Mouse (Mus musculus): Measurements from ENCODE around the gene Mbip. TPM values are rescaled to one million over a fixed set of nuclear protein-coding genes. Genes with fewer than 3 reads are reported as not detected.
A peak's percentile ranks its signal among the peaks of the same experiment; 100 is the strongest.

The Mbip gene
- polyA plus RNA-seq, 1 experiment: 36.6 TPM

- Histone ChIP-seq H3K4me3 (ENCODE audit: insufficient read depth, low read length) (no peak overlapping the region), H3K27ac (ENCODE audit: insufficient read depth, low read length) (no peak overlapping the region), H3K4me1 (ENCODE audit: control insufficient read depth, insufficient read depth, low read length) (no peaks in the 10 kb centered on the region)
- TF ChIP-seq POLR2A (IDR thresholded peaks at IDR 0.05; ENCODE audit: extremely low read depth, insufficient read depth, low read length) (no peak), CTCF (IDR thresholded peaks at IDR 0.05; ENCODE audit: extremely low read depth, insufficient read depth, low read length) (no peak)
Measured at GRCm38 (mm10) chr12:56318941-56319340, 26.8 kb downstream of the Mbip start.

- H3K4me1 ChIP-seq (ENCODE audit: control insufficient read depth, insufficient read depth, low read length): no peaks in the 10 kb centered on the region
- H3K4me3 ChIP-seq (ENCODE audit: insufficient read depth, low read length): no peak overlapping the region
- no peak for TF ChIP-seq CTCF (IDR thresholded peaks at IDR 0.05; ENCODE audit: extremely low read depth, insufficient read depth, low read length)
- TF ChIP-seq POLR2A (IDR thresholded peaks at IDR 0.05; ENCODE audit: extremely low read depth, insufficient read depth, low read length): no peak
- H3K27ac ChIP-seq (ENCODE audit: insufficient read depth, low read length): no peak overlapping the region
Measured at GRCm38 (mm10) chr12:56318059-56318458, 27.6 kb downstream of the Mbip start.

DNA sequence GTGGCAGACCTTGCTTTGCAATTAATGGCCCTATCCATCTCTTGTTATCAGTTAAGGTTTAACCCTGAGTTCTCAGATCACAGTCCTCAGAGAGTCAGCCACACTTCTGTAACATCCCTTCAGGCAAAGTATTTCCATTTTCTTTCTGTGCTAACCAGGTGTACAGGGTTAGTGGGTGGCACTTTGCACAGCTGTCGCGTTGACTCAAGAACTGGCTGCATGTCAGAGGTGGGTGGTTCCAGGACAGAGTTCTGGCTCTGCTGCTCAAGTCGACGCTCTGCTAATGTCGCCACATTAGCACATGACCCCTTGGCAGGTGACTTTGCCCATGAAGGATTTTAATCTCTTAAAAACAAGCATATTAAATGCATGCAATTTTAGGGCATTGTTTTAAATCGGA lies 39.9 kb downstream of the Mbip start:
- H3K27ac ChIP-seq (ENCODE audit: insufficient read depth, low read length): no peak overlapping the region
- no peak overlapping the region for H3K4me3 ChIP-seq (ENCODE audit: insufficient read depth, low read length)
- TF ChIP-seq POLR2A (IDR thresholded peaks at IDR 0.05; ENCODE audit: extremely low read depth, insufficient read depth, low read length) (no peak), CTCF (IDR thresholded peaks at IDR 0.05; ENCODE audit: extremely low read depth, insufficient read depth, low read length) (no peak)
- H3K4me1 ChIP-seq (ENCODE audit: control insufficient read depth, insufficient read depth, low read length): peaks cover 2% of the 10 kb centered on the region; the same call in 1 of the 2 replicates

GRCm38 (mm10) chr12:56302321-56303017 lies 43.2 kb downstream of the Mbip start:
- Histone ChIP-seq H3K4me1 (ENCODE audit: control insufficient read depth, insufficient read depth, low read length) (peaks cover 2% of the 10 kb centered on the region; the same call in 1 of the 2 replicates), H3K27ac (ENCODE audit: insufficient read depth, low read length) (no peak overlapping the region), H3K4me3 (ENCODE audit: insufficient read depth, low read length) (peak overlapping the region; percentile 46; the same call in 1 of the 2 replicates)
- TF ChIP-seq CTCF (IDR thresholded peaks at IDR 0.05; ENCODE audit: extremely low read depth, insufficient read depth, low read length) (no peak), POLR2A (IDR thresholded peaks at IDR 0.05; ENCODE audit: extremely low read depth, insufficient read depth, low read length) (no peak)

GRCm38 (mm10) chr12:56301487-56302293 lies 44.0 kb downstream of the Mbip start:
- Histone ChIP-seq H3K27ac (ENCODE audit: insufficient read depth, low read length) (no peak overlapping the region), H3K4me3 (ENCODE audit: insufficient read depth, low read length) (peak overlapping the region; percentile 46), H3K4me1 (ENCODE audit: control insufficient read depth, insufficient read depth, low read length) (peaks cover 2% of the 10 kb centered on the region; the same call in 1 of the 2 replicates)
- TF ChIP-seq POLR2A (IDR thresholded peaks at IDR 0.05; ENCODE audit: extremely low read depth, insufficient read depth, low read length): no peak
- no peak for TF ChIP-seq CTCF (IDR thresholded peaks at IDR 0.05; ENCODE audit: extremely low read depth, insufficient read depth, low read length)

DNA sequence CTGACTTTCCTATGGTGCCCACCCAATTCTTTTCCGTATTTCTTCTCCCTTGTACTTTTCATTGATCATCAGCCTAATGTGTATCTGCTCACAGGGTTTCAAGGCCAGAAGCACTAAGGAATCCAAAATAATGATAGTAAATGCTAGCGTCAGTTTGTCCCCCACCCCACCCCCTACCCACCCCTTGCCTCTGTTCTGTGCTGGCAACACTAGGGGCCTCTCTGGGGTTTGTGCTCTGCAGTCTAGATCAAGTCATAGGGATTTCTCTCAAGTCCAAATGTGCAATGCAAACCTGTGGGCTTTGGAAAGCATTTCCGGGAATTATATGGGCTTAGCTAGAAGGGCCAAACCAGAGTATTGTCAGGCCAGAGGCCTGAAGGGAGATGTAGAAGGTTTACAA lies 46.1 kb downstream of the Mbip start:
- TF ChIP-seq POLR2A (IDR thresholded peaks at IDR 0.05; ENCODE audit: extremely low read depth, insufficient read depth, low read length) (no peak), CTCF (IDR thresholded peaks at IDR 0.05; ENCODE audit: extremely low read depth, insufficient read depth, low read length) (no peak)
- Histone ChIP-seq H3K4me3 (ENCODE audit: insufficient read depth, low read length) (no peak overlapping the region), H3K4me1 (ENCODE audit: control insufficient read depth, insufficient read depth, low read length) (no peaks in the 10 kb centered on the region), H3K27ac (ENCODE audit: insufficient read depth, low read length) (no peak overlapping the region)

DNA sequence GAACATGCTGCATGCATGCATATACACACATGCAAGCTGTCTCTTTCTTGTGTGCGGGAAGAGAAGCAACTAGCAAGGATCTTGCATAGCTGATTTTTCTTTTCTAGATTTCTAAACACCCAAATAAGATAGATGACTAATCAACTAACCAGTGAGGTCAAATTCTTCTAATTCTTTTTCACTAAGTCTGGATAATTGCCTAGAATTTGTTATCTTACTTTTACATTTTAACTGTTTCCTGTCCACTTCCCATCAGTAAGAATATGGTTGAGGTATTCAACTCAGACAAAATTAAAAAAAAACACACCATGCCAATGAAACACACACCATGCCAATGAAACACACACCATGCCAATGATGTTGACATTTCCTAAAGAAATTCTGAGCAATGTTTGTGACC lies 46.8 kb downstream of the Mbip start:
- H3K27ac ChIP-seq (ENCODE audit: insufficient read depth, low read length): no peak overlapping the region
- H3K4me1 ChIP-seq (ENCODE audit: control insufficient read depth, insufficient read depth, low read length): no peaks in the 10 kb centered on the region
- TF ChIP-seq CTCF (IDR thresholded peaks at IDR 0.05; ENCODE audit: extremely low read depth, insufficient read depth, low read length) (no peak), POLR2A (IDR thresholded peaks at IDR 0.05; ENCODE audit: extremely low read depth, insufficient read depth, low read length) (no peak)
- no peak overlapping the region for H3K4me3 ChIP-seq (ENCODE audit: insufficient read depth, low read length)

DNA sequence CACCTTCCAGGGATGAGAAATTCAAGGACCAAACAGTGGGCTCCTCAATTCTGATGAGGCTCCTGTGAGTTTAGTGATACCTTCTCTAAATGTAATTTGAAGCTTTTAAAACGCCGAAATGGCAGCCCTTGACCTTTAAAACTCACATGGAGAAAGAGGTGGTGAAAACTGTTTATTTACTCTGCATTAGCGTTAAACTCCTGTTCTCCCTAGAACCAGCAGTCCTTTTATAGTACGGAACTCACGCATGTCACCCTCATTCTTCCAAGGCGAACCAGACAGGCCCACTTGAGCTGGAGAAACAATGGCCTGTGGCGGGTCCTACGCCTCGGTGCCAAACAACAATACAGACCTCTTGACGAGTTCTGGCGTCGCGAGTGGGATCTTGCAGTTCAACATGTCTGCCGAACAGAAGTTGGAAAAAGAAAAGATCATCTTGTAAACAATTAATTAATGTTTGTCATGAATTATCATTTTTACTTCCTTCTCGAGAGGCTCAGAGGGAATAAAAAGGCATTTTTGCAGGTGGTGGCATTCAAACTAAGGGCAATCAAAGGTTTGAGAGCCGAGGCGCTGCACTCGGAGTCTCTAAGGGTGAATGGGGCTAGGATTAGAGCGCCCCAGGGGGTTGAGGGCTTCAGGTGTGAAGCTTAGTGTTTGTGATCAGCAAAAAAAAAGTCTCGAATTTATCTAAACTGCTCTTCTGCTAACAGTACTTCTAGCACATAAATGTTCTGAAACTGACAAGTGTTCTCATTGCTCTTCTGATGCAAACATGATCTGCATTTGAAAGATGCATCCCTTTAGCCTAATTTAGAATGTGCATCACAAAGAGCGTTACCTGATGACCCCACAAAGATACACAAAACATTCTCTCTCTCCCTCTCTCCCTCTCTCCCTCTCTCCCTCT lies 47.5 kb downstream of the Mbip start:
- H3K4me1 ChIP-seq (ENCODE audit: control insufficient read depth, insufficient read depth, low read length): no peaks in the 10 kb centered on the region
- no peak overlapping the region for H3K27ac ChIP-seq (ENCODE audit: insufficient read depth, low read length)
- no peak overlapping the region for H3K4me3 ChIP-seq (ENCODE audit: insufficient read depth, low read length)
- TF ChIP-seq CTCF (IDR thresholded peaks at IDR 0.05; ENCODE audit: extremely low read depth, insufficient read depth, low read length) (no peak), POLR2A (IDR thresholded peaks at IDR 0.05; ENCODE audit: extremely low read depth, insufficient read depth, low read length) (no peak)

- H3K4me1 ChIP-seq (ENCODE audit: control insufficient read depth, insufficient read depth, low read length): no peaks in the 10 kb centered on the region
- TF ChIP-seq CTCF (IDR thresholded peaks at IDR 0.05; ENCODE audit: extremely low read depth, insufficient read depth, low read length) (no peak), POLR2A (IDR thresholded peaks at IDR 0.05; ENCODE audit: extremely low read depth, insufficient read depth, low read length) (no peak)
- H3K27ac ChIP-seq (ENCODE audit: insufficient read depth, low read length): no peak overlapping the region
- H3K4me3 ChIP-seq (ENCODE audit: insufficient read depth, low read length): no peak overlapping the region
Measured at GRCm38 (mm10) chr12:56297099-56297498, 48.6 kb downstream of the Mbip start.
